Mouse (Mus musculus) stomach, postnatal 0 days (tissue): ENCODE measurements at regions not wholly inside any gene's neighbourhood (a gene's known extent, or its start where the extent isn't known, plus 50 kb on each side); places are given as distances from the start of the nearest gene placed in this dataset.

Source experiments
- CTCF ChIP-seq: IDR thresholded peaks from 2 replicates; pipeline ENCODE4 v1.5.1; 2016; ENCODE audit warnings: antibody characterized with exemption, low read depth, mild to moderate bottlenecking, moderate library complexity
- EP300 ChIP-seq: optimal IDR thresholded peaks from 2 replicates; pipeline ENCODE3; 2016; ENCODE audit warnings: antibody characterized with exemption

- TF ChIP-seq CTCF: no peak
- TF ChIP-seq EP300: no peak
Measured at GRCm38 (mm10) chr10:9545807-9546206, 129.2 kb downstream of the Samd5 start.
